Mouse (Mus musculus): ENCODE results near the gene Nsg1. TPM values are rescaled to one million over a fixed set of nuclear protein-coding genes. Genes with fewer than 3 reads are reported as not detected.

Nsg1 gene
- total RNA-seq, 4 experiments from 2014 or later, result 7.0 to 9.4 (median 8.0) TPM

- DNase-seq (ENCODE audit: low spot score), result peak; percentile 37
Measured at GRCm38 (mm10) chr5:38146524-38146923, 13.2 kb downstream of the Nsg1 start.

- DNase-seq (ENCODE audit: low spot score), result no peak
Measured at GRCm38 (mm10) chr5:38140893-38141292, 18.8 kb downstream of the Nsg1 start.

- DNase-seq (ENCODE audit: low spot score), result no peak
Measured at GRCm38 (mm10) chr5:38137163-38137562, 22.5 kb downstream of the Nsg1 start.

GRCm38 (mm10) chr5:38136247-38136646 is 23.5 kb downstream of the Nsg1 start:
- DNase-seq (ENCODE audit: low spot score), result no peak

GRCm38 (mm10) chr5:38129339-38129738 is 30.4 kb downstream of the Nsg1 start:
- DNase-seq (ENCODE audit: low spot score), result no peak

GRCm38 (mm10) chr5:38126519-38127306 is 33.0 kb downstream of the Nsg1 start:
- no peak for DNase-seq (ENCODE audit: low spot score)

GRCm38 (mm10) chr5:38121699-38122098 is 38.0 kb downstream of the Nsg1 start:
- no peak for DNase-seq (ENCODE audit: low spot score)

- no peak for DNase-seq (ENCODE audit: low spot score)
Measured at GRCm38 (mm10) chr5:38119268-38119667, 40.4 kb downstream of the Nsg1 start.

- no peak for DNase-seq (ENCODE audit: low spot score)
Measured at GRCm38 (mm10) chr5:38117056-38117455, 42.7 kb downstream of the Nsg1 start.

- DNase-seq (ENCODE audit: low spot score), result no peak
Measured at GRCm38 (mm10) chr5:38114526-38114925, 45.2 kb downstream of the Nsg1 start.

- DNase-seq (ENCODE audit: low spot score), result no peak
Measured at GRCm38 (mm10) chr5:38106807-38107206, 52.9 kb downstream of the Nsg1 start.

- no peak for DNase-seq (ENCODE audit: low spot score)
Measured at GRCm38 (mm10) chr5:38106080-38106697, 53.5 kb downstream of the Nsg1 start.

- no peak for DNase-seq (ENCODE audit: low spot score)
Measured at GRCm38 (mm10) chr5:38102945-38103344, 56.8 kb downstream of the Nsg1 start.

- DNase-seq (ENCODE audit: low spot score), result no peak
Measured at GRCm38 (mm10) chr5:38099139-38099676, 60.5 kb downstream of the Nsg1 start.

GRCm38 (mm10) chr5:38097501-38098093 is 62.1 kb downstream of the Nsg1 start:
- no peak for DNase-seq (ENCODE audit: low spot score)

- DNase-seq (ENCODE audit: low spot score), result no peak
Measured at GRCm38 (mm10) chr5:38094331-38094730, 65.4 kb downstream of the Nsg1 start.

GRCm38 (mm10) chr5:38091966-38092304 is 67.8 kb downstream of the Nsg1 start:
- DNase-seq (ENCODE audit: low spot score), result no peak

GRCm38 (mm10) chr5:38091046-38091965 is 68.4 kb downstream of the Nsg1 start:
- DNase-seq (ENCODE audit: low spot score), result peak; percentile 74

GRCm38 (mm10) chr5:38090581-38090980 is 69.1 kb downstream of the Nsg1 start:
- DNase-seq (ENCODE audit: low spot score), result no peak

GRCm38 (mm10) chr5:38090111-38090510 is 69.6 kb downstream of the Nsg1 start:
- no peak for DNase-seq (ENCODE audit: low spot score)
